Mouse (Mus musculus) common myeloid progenitor, adult 5-6 weeks (primary cell): Measurements from ENCODE around the gene Wdhd1. TPM values are rescaled to one million over a fixed set of nuclear protein-coding genes. Genes with fewer than 3 reads are reported as not detected.
A peak's percentile ranks its signal among the peaks of the same experiment; 100 is the strongest.

ENCODE experiments used
- ATAC-seq: replicated peaks from 2 replicates; pipeline ENCODE4 v1.8.0; 2016; ENCODE audit warnings: low read depth, mild to moderate bottlenecking, moderate TSS enrichment, inconsistent platforms; ENCODE audit not compliant: poor library complexity, severe bottlenecking
- total RNA-seq: library from RNA; stranded (forward); fragments of 200-1000, 187-1606 nt; gene quantifications from 2 replicates; pipeline ENCODE4 v1.2.3, GENCODE M21; 2017

Wdhd1 gene
- total RNA-seq: 127 and 170 TPM in 2 replicates

- peak; percentile 88 for ATAC-seq
Observed at GRCm38 (mm10) chr14:47276637-47277393, at the start of gene Wdhd1, which contains the start of gene Socs4. Gene Wdhd1, minus strand, starts transcription at chr14:47276857. Gene Socs4, plus strand, starts transcription at chr14:47276931.

GRCm38 (mm10) chr14:47325965-47326761 lies 49.5 kb upstream of the Wdhd1 start:
- ATAC-seq: no peak

- ATAC-seq: peak; percentile 85
Observed at GRCm38 (mm10) chr14:47321581-47321980, 44.9 kb upstream of the Wdhd1 start.

- no peak for ATAC-seq
Observed at GRCm38 (mm10) chr14:47319362-47319761, 42.7 kb upstream of the Wdhd1 start.

GRCm38 (mm10) chr14:47310342-47311181 lies 33.9 kb upstream of the Wdhd1 start:
- no peak for ATAC-seq

GRCm38 (mm10) chr14:47309061-47309460 lies 32.4 kb upstream of the Wdhd1 start:
- ATAC-seq: no peak

GRCm38 (mm10) chr14:47307669-47308068 lies 31.0 kb upstream of the Wdhd1 start:
- no peak for ATAC-seq

GRCm38 (mm10) chr14:47305933-47306332 lies 29.3 kb upstream of the Wdhd1 start:
- no peak for ATAC-seq

GRCm38 (mm10) chr14:47304814-47305405 lies 28.3 kb upstream of the Wdhd1 start:
- ATAC-seq: peak; percentile 42; the same call in 1 of the 2 replicates

GRCm38 (mm10) chr14:47302885-47303680 lies 26.4 kb upstream of the Wdhd1 start:
- no peak for ATAC-seq

GRCm38 (mm10) chr14:47298819-47299261 lies 22.2 kb upstream of the Wdhd1 start:
- ATAC-seq: peak; percentile 42

GRCm38 (mm10) chr14:47298408-47298792 lies 21.7 kb upstream of the Wdhd1 start:
- ATAC-seq: no peak

GRCm38 (mm10) chr14:47297785-47298407 lies 21.2 kb upstream of the Wdhd1 start, which contains the start of gene Mapk1ip1l:
Gene Mapk1ip1l, plus strand, starts transcription at chr14:47298266.
- peak; percentile 92 for ATAC-seq

GRCm38 (mm10) chr14:47296232-47296631 lies 19.6 kb upstream of the Wdhd1 start:
- ATAC-seq: no peak

- ATAC-seq: no peak
Observed at GRCm38 (mm10) chr14:47294136-47294535, 17.5 kb upstream of the Wdhd1 start.

- no peak for ATAC-seq
Observed at GRCm38 (mm10) chr14:47291772-47292171, 15.1 kb upstream of the Wdhd1 start.

GRCm38 (mm10) chr14:47287021-47287420 lies 10.4 kb upstream of the Wdhd1 start:
- no peak for ATAC-seq

- ATAC-seq: no peak
Observed at GRCm38 (mm10) chr14:47286215-47286614, 9.6 kb upstream of the Wdhd1 start.

GRCm38 (mm10) chr14:47285271-47285670 lies 8.6 kb upstream of the Wdhd1 start:
- no peak for ATAC-seq
